Mouse (Mus musculus) neural tube, embryonic 15.5 days (tissue): ENCODE results near the gene 1700025C18Rik. TPM values are rescaled to one million over a fixed set of nuclear protein-coding genes. Genes with fewer than 3 reads are reported as not detected.

Experiments used
- ATAC-seq: fragments of 200-750 bp; cut with Nextera tagmentation; 2 replicates; pipeline ENCODE4 v1.8.0; 2017; ENCODE audit warnings: mild to moderate bottlenecking, moderate TSS enrichment, moderate library complexity; ENCODE audit not compliant: low FRiP score
- H3K27ac ChIP-seq: fragments of 300-500 bp; sonication (generic); replicated peaks from 2 replicates; pipeline ENCODE4 v1.5.1; 2015; ENCODE audit warnings: mild to moderate bottlenecking, inconsistent platforms
- H3K27me3 ChIP-seq: fragments of 300-500 bp; sonication (generic); replicated peaks from 2 replicates; pipeline ENCODE4 v1.6.1; 2015; ENCODE audit warnings: inconsistent platforms
- H3K36me3 ChIP-seq: fragments of 300-500 bp; sonication (generic); 2 replicates; pipeline ENCODE4 v1.6.1; 2015; ENCODE audit warnings: inconsistent platforms
- H3K4me1 ChIP-seq: fragments of 300-500 bp; sonication (generic); 2 replicates; pipeline ENCODE4 v1.6.1; 2015; ENCODE audit warnings: inconsistent platforms
- H3K4me2 ChIP-seq: fragments of 300-500 bp; sonication (generic); 2 replicates; pipeline ENCODE4 v1.6.1; 2015; ENCODE audit warnings: inconsistent platforms, mild to moderate bottlenecking, moderate library complexity
- H3K4me3 ChIP-seq: fragments of 300-500 bp; sonication (generic); replicated peaks from 2 replicates; pipeline ENCODE4 v1.5.1; 2015; ENCODE audit warnings: mild to moderate bottlenecking, inconsistent platforms
- H3K9ac ChIP-seq: fragments of 300-500 bp; sonication (generic); replicated peaks from 2 replicates; pipeline ENCODE4 v1.6.1; 2015; ENCODE audit warnings: mild to moderate bottlenecking, inconsistent platforms
- H3K9me3 ChIP-seq: fragments of 300-500 bp; sonication (generic); replicated peaks from 2 replicates; pipeline ENCODE4 v1.6.1; 2016; ENCODE audit warnings: inconsistent platforms
- WGBS: fragments of 180-500 bp; shearing (Covaris S2); methylation state at CpG from one replicate; pipeline ENCODE4 v1.1.7; 2015; ENCODE audit warnings: mixed read lengths; 5-methylcytosine and 5-hydroxymethylcytosine counted together
- polyA plus RNA-seq: library from polyadenylated mRNA; unstranded; fragments of >200 nt; fragmentation: Nextera tagmentation; extraction: Ambion mirVana; gene quantifications from 2 replicates; pipeline ENCODE4 v1.2.1, GENCODE M21; 2015

1700025C18Rik gene
- polyA plus RNA-seq, 1 experiment from 2014 or later: not detected

DNA sequence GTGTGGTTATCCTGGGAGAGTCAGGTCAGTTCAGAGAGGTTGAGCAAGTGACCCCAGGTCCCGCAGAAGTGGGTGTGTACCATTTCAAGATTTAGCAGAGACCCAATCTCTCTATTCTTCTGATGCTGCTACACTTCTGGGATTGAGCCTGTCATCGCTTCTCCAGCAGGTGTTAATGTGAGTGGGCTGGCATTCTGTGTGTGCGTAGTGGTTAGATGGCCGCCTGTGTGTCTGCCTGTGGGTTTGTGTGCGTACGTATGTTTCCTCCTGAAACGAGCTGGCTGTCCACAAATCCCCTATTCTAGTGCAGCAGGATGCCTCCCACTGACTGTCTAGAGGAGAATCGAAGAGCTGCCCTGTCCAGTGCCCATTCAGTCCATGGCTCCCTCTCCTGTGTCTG lies 12.5 kb downstream of the 1700025C18Rik start:
- WGBS: 62% methylated on average over 8 of the region's 8 CpGs
- Histone ChIP-seq H3K27ac (no peak overlapping the region), H3K9ac (no peak overlapping the region)

DNA sequence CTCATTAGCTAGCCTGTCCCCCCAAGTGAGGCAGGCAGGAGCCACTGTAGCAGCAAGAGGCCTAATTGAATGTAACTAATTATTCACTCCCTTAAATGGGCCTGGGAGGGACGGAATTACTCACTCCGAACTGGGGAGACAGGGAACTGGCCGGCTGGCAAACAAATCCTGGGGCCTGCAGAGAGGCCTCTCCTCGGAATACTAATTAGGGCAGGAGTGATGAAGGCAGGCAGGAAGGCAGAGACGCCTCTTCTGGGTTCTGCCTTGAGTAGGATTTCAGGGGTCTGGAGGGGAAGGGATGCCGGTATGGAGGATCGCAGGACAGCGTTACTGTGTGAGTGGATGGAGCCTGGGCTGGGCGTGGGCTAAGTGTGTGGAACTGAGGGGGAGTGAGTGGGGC lies 13.5 kb downstream of the 1700025C18Rik start:
- H3K9ac ChIP-seq: no peak overlapping the region
- H3K9me3 ChIP-seq: no peaks in the 10 kb centered on the region
- no peaks in the 10 kb centered on the region for H3K36me3 ChIP-seq
- H3K4me2 ChIP-seq: no peak overlapping the region
- peaks cover 77% of the 10 kb centered on the region for H3K27me3 ChIP-seq
- 9% methylated on average over 9 of the region's 9 CpGs for WGBS
- H3K27ac ChIP-seq: peak overlapping the region; percentile 5; the same call in 1 of the 2 replicates
- no peak overlapping the region for H3K4me3 ChIP-seq
- peak; percentile 33 for ATAC-seq
- peaks cover 55% of the 10 kb centered on the region for H3K4me1 ChIP-seq

More for the DNA sequence above, 12.5 kb downstream of the 1700025C18Rik start:
- Histone ChIP-seq H3K4me2 (no peak overlapping the region), H3K4me1 (peaks cover 53% of the 10 kb centered on the region), H3K36me3 (no peaks in the 10 kb centered on the region), H3K9me3 (no peaks in the 10 kb centered on the region), H3K4me3 (no peak overlapping the region), H3K27me3 (peaks cover 71% of the 10 kb centered on the region)
- ATAC-seq: no peak

DNA sequence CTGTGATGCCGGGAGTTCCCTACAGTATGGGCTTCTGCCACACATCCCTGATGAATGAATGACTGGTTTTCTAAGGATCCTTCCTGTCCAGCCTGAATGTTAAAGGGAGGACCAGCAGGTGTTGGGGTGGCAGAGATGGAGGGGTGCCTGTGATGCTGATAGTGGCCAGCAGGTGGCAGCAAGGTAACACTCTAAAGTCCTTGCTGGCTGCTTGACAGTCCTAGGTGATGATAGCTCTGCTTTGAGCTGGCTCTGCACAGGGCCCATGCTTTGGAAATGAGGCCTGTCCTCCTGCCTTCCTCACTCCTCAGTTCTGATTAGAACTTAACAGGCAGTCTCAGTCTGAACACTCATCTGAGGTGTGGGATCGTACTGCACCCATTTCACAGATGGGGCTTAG lies 15.6 kb downstream of the 1700025C18Rik start:
- no peaks in the 10 kb centered on the region for H3K9me3 ChIP-seq
- H3K9ac ChIP-seq: no peak overlapping the region
- no peak overlapping the region; the same call in 1 of the 2 replicates for H3K27ac ChIP-seq
- H3K4me3 ChIP-seq: no peak overlapping the region
- ATAC-seq: peak; percentile 45; the same call in 1 of the 2 replicates
- no peak overlapping the region for H3K4me2 ChIP-seq
- 40% methylated on average over 2 of the region's 2 CpGs for WGBS
- no peaks in the 10 kb centered on the region for H3K36me3 ChIP-seq
- peaks cover 61% of the 10 kb centered on the region for H3K4me1 ChIP-seq
- H3K27me3 ChIP-seq: peaks cover 73% of the 10 kb centered on the region

DNA sequence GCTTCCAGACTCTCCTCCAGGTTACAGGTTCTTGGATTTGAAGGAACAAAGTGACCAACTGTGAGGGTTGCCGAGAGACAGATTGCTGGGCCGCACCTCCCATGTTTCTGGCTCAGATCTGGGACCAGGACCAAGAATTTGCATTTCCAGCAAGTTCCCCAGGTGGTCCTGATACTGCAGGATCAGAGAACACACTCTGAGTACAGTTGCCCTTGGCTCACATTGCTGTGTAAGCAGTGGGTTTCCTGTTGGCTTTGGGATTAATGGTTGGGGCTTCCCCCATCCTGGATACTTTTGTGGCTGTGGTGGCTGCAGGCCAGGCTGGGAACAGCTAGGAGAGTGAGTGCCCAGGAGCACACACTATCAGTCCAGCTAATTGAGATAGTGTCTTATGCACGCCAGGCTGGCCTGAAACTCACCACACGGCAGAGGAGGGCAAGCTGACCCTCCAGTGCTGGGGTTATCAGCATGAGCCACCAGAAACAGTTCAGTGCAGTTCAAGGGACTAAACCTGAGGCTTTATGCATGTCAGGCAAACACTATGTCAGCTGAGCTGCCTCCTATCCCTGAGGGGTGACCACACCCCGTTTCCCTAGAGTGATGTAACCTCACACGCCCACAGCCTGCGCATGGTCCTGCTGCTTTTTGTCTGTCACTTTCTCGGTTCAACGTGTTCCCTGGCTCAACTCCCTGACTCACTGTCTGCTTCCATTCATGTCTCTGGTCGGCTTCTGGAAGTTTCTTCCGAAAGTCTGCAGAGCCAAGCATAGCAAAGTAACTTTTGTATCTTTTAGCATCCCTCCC lies 16.3 kb downstream of the 1700025C18Rik start:
- no peak overlapping the region for H3K4me2 ChIP-seq
- H3K4me3 ChIP-seq: no peak overlapping the region
- no peak overlapping the region for H3K9ac ChIP-seq
- no peaks in the 10 kb centered on the region for H3K9me3 ChIP-seq
- WGBS: 52% methylated on average over 11 of the region's 11 CpGs
- no peaks in the 10 kb centered on the region for H3K36me3 ChIP-seq
- peaks cover 63% of the 10 kb centered on the region for H3K4me1 ChIP-seq
- ATAC-seq: no peak
- peaks cover 72% of the 10 kb centered on the region for H3K27me3 ChIP-seq
- no peak overlapping the region; the same call in 1 of the 2 replicates for H3K27ac ChIP-seq

DNA sequence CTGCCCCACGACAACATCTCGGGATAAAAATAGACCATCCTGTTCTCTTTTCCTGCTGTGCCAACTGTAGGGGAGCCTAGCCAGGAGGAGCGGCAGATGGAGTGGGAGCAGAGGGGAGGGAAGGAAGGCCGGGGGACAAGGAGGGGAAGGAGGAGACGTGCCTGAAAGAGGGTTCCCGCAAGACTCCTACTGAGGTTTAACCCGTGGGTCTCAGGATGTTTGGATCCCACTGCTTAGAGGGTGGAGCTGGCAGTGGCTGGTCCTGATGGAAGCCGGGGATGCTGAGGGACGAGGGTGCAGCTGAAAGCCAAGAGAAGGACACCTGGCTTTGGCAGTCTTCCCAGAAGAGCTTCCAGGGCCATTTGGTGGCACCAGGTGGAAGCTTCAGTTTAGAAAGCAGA lies 17.2 kb downstream of the 1700025C18Rik start:
- peaks cover 62% of the 10 kb centered on the region for H3K27me3 ChIP-seq
- no peaks in the 10 kb centered on the region for H3K9me3 ChIP-seq
- no peak overlapping the region for H3K4me2 ChIP-seq
- no peaks in the 10 kb centered on the region for H3K36me3 ChIP-seq
- no peak overlapping the region for H3K27ac ChIP-seq
- ATAC-seq: no peak
- H3K4me1 ChIP-seq: peaks cover 54% of the 10 kb centered on the region
- H3K9ac ChIP-seq: no peak overlapping the region
- WGBS: 25% methylated on average over 9 of the region's 9 CpGs
- H3K4me3 ChIP-seq: no peak overlapping the region

DNA sequence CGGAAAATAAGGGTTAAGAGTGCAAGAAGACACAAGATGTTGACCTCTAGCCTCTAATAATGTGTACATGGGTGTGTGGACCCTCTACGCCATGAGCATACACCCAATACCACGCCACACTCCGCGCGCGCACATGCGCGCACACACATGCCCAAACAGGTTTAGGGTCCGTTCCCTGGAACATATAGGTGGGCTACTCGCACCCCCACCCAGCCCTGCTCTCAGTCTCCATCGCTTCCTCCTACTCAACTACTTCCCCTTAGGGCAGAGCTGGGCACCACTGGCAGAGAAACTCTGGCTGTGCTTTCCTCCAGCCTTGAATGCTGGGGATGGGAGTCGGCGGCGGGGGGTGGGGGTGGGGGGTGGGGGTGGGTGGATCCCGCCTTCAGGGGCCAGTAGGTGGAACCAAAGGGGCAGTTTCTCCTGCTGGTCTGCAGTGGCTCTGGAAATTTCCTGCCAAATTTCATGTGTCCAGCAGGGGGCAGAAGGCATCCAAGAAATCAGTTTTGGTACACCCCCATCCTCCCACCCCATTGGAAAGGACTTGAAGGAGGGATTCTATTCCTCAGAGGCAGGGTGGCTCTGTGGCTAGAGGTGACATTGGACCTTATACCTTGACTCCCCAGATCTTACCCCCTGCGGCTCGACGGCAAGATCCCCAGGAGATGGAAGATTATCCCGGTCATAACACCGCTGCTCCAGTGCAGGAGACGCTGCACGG lies 20.3 kb downstream of the 1700025C18Rik start:
- Histone ChIP-seq H3K4me1 (peaks cover 27% of the 10 kb centered on the region), H3K27ac (no peak overlapping the region), H3K4me3 (no peak overlapping the region), H3K9ac (0 out of 2 replicates have a peak overlapping the region, but pooled peaks have one; percentile 1), H3K4me2 (peak overlapping the region; percentile 47), H3K9me3 (no peaks in the 10 kb centered on the region), H3K36me3 (no peaks in the 10 kb centered on the region), H3K27me3 (peaks cover 39% of the 10 kb centered on the region)
- ATAC-seq: no peak
- WGBS: 25% methylated on average over 23 of the region's 23 CpGs

DNA sequence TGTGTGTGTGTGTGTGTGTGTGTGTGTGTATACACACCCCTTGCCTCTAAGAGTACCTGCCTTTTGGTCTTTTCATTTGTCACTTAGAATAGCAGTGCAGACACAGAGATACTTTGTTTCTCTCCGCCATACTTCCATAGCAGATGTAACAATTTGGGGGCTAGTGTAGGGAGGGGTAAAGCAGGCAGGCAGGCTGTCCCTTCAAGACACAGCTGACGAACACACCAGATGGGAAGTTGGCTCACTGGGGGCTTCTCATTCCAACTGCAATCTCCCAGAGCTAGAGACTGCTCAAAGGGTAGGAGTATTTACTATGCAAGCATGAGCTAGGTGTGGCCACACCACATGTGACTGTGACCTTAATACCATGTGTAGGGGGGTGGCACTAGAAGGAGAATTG lies 21.7 kb downstream of the 1700025C18Rik start:
- peaks cover 18% of the 10 kb centered on the region for H3K4me1 ChIP-seq
- H3K9me3 ChIP-seq: no peaks in the 10 kb centered on the region
- no peak overlapping the region for H3K27ac ChIP-seq
- H3K4me3 ChIP-seq: no peak overlapping the region
- no peak for ATAC-seq
- H3K4me2 ChIP-seq: no peak overlapping the region
- WGBS: 71% methylated on average over 2 of the region's 2 CpGs
- H3K9ac ChIP-seq: no peak overlapping the region
- no peaks in the 10 kb centered on the region for H3K36me3 ChIP-seq
- peaks cover 29% of the 10 kb centered on the region for H3K27me3 ChIP-seq

DNA sequence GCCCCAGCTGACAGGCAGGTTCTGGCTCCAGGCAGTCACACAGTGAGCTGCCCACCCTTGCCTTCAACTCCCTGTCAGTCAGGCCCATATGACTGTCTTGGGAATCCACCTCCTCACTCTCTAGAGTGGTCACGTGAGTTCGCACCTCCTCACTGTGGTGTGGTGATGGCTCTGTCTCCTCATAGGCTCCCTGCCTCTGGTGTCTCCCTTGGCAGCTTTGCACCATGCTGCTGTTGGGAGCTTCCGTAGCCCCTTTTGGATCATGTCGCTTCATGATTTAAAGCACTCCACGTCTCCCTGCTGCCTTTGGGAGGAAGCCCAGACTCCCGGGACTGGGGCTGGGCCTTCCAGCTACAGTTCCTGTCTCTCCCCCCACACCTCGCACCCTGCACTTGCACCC lies 26.1 kb downstream of the 1700025C18Rik start:
- WGBS: 34% methylated on average over 7 of the region's 7 CpGs

DNA sequence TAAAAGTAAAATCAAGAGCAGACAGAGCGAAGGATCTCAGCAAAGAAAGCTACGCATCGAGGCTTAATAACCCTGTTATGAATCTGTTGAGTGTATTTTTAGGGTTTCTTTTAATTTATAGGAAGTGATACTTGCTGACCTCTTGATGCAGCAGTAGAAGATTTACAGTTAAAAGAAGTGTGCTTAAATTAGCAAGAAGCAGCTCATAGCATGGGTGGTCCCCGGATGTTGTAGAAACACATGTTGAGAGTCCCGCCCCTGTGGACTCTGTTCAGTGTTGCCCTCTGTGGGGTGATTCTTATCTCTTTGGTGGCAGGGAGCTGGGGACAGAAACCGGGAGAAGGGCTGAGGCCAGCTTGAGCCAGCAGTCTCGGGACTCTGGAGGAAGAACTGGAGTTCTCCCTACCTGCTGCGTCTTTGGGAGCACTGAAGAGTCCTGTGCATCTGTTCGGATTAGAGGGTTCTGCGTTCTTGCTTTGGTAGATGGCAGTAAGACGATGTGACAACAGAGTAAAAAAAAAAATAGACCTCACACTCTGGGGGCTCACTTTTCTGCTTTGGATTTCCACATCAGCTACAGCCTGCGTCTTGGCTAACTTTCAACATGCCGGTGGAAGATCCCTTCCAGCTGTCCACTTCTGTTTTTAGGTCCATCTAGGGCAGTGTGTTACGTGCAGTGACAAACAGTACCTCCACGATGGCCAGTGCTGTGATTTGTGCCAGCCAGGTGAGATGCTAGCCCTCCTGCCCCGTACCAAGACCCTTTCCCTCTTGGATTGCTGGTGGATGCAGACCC lies 28.7 kb downstream of the 1700025C18Rik start:
- H3K4me3 ChIP-seq: no peak overlapping the region

More for the DNA sequence above, 26.1 kb downstream of the 1700025C18Rik start:
- Histone ChIP-seq H3K27me3 (peaks cover 7% of the 10 kb centered on the region; the same call in 1 of the 2 replicates), H3K4me1 (no peaks in the 10 kb centered on the region), H3K27ac (no peak overlapping the region), H3K4me3 (no peak overlapping the region), H3K36me3 (no peaks in the 10 kb centered on the region), H3K4me2 (no peak overlapping the region), H3K9ac (no peak overlapping the region), H3K9me3 (no peaks in the 10 kb centered on the region)
- ATAC-seq: no peak

DNA sequence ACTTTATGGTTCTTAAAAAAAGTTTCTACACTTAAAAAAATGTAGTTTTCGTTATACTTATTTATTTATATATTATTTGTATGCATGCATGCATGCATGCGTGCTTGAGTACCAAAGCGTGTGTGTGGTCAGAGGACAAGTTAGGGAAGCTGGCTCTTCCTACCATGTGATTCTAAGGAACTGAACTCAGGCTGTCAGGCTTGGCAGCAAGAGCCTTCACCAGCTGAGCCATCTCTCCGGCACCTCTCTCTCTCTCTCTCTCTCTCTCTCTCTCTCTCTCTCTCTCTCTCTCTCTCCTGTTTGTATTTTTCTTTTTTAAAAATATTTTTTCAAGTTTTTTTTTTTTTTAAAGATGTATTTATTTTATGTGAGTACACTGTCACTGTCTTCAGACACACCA lies 30.6 kb downstream of the 1700025C18Rik start:
- no peak overlapping the region for H3K9ac ChIP-seq
- H3K27ac ChIP-seq: no peak overlapping the region
- 95% methylated on average over 4 of the region's 4 CpGs for WGBS
- no peak overlapping the region for H3K4me3 ChIP-seq
- H3K4me2 ChIP-seq: no peak overlapping the region
- no peak for ATAC-seq
- H3K36me3 ChIP-seq: no peaks in the 10 kb centered on the region
- H3K9me3 ChIP-seq: no peaks in the 10 kb centered on the region
- peaks cover 15% of the 10 kb centered on the region for H3K27me3 ChIP-seq
- H3K4me1 ChIP-seq: peaks cover 7% of the 10 kb centered on the region

More for the DNA sequence above, 28.7 kb downstream of the 1700025C18Rik start:
- no peaks in the 10 kb centered on the region for H3K36me3 ChIP-seq
- H3K27me3 ChIP-seq: peaks cover 6% of the 10 kb centered on the region
- WGBS: 85% methylated on average over 16 of the region's 16 CpGs
- no peak overlapping the region for H3K9ac ChIP-seq
- H3K27ac ChIP-seq: no peak overlapping the region
- no peaks in the 10 kb centered on the region for H3K9me3 ChIP-seq
- no peak overlapping the region for H3K4me2 ChIP-seq
- no peaks in the 10 kb centered on the region for H3K4me1 ChIP-seq
- ATAC-seq: no peak

DNA sequence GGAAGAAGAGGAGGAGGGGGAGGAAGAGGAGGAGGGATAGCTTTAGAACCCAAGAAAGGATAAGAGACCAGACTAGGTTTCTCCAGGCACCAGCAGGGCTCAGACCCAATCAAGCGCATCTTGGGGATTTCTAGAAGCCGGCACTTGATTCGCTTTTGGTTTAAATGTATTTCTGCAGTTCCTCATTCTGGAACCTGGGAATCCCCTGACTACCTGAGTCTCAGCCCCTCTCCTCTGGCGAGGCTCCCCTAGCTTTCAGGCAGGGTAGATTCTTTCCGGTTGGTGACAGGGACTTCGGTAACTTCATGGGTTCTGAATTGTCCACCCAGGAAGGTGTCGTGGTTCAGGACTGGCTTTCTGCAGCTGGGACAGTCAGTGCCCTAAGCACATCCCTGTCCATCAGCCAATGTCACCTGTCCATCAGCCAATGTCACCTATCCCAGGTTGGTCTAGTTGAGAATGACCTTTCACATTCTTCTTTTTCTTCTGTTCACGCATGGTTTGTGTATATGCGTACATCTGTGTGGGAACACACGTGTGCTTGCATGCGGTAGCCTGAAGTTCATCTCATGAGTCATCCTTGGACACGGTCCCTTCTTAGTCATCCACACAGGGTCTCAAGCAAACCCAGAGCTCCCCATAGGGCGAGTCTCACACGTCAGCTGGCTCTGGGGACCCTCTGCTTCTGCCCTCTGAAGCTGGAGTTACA lies 34.0 kb downstream of the 1700025C18Rik start:
- Histone ChIP-seq H3K36me3 (no peaks in the 10 kb centered on the region), H3K4me1 (peaks cover 8% of the 10 kb centered on the region), H3K4me2 (0 out of 2 replicates have a peak overlapping the region, but pooled peaks have one; percentile 47), H3K27me3 (peaks cover 9% of the 10 kb centered on the region), H3K9ac (no peak overlapping the region), H3K9me3 (no peaks in the 10 kb centered on the region), H3K27ac (no peak overlapping the region), H3K4me3 (peak overlapping the region; percentile 19)
- WGBS: 82% methylated on average over 14 of the region's 14 CpGs
- no peak for ATAC-seq
